Mouse (Mus musculus) neural tube, embryonic 13.5 days (tissue): Measurements from ENCODE around the gene Prlr. TPM values are rescaled to one million over a fixed set of nuclear protein-coding genes. Genes with fewer than 3 reads are reported as not detected.

Experiments
- ATAC-seq: fragments of 200-750 bp; cut with Nextera tagmentation; 2 replicates; pipeline ENCODE4 v1.8.0; 2017; ENCODE audit warnings: low read depth, mild to moderate bottlenecking, moderate TSS enrichment, moderate library complexity
- H3K27ac ChIP-seq: fragments of 300-500 bp; sonication (generic); replicated peaks from 2 replicates; pipeline ENCODE4 v1.5.1; 2015; ENCODE audit warnings: moderate library complexity, mild to moderate bottlenecking, inconsistent platforms
- H3K27me3 ChIP-seq: fragments of 300-500 bp; sonication (generic); 2 replicates; pipeline ENCODE4 v1.6.1; 2015; ENCODE audit warnings: mild to moderate bottlenecking, inconsistent platforms
- H3K36me3 ChIP-seq: fragments of 300-500 bp; sonication (generic); 2 replicates; pipeline ENCODE4 v1.6.1; 2015; ENCODE audit warnings: mild to moderate bottlenecking, inconsistent platforms
- H3K4me1 ChIP-seq: fragments of 300-500 bp; sonication (generic); replicated peaks from 2 replicates; pipeline ENCODE4 v1.6.1; 2015; ENCODE audit warnings: inconsistent platforms
- H3K4me2 ChIP-seq: fragments of 300-500 bp; sonication (generic); 2 replicates; pipeline ENCODE4 v1.6.1; 2015; ENCODE audit warnings: inconsistent platforms, mild to moderate bottlenecking, moderate library complexity
- H3K4me3 ChIP-seq: fragments of 300-500 bp; sonication (generic); 2 replicates; pipeline ENCODE4 v1.5.1; 2015; ENCODE audit warnings: mild to moderate bottlenecking, inconsistent platforms
- H3K9ac ChIP-seq: fragments of 300-500 bp; sonication (generic); 2 replicates; pipeline ENCODE4 v1.6.1; 2015; ENCODE audit warnings: moderate library complexity, mild to moderate bottlenecking, inconsistent platforms
- H3K9me3 ChIP-seq: fragments of 300-500 bp; sonication (generic); 2 replicates; pipeline ENCODE4 v1.6.1; 2016; ENCODE audit warnings: inconsistent platforms
- WGBS: fragments of 180-500 bp; shearing (Covaris S2); methylation state at CpG from one replicate; pipeline ENCODE4 v1.1.7; 2015; 5-methylcytosine and 5-hydroxymethylcytosine counted together
- polyA plus RNA-seq: library from polyadenylated mRNA; unstranded; fragments of >200 nt; fragmentation: Nextera tagmentation; extraction: Ambion mirVana; gene quantifications from 2 replicates; pipeline ENCODE4 v1.2.1, GENCODE M21; 2015

The Prlr gene
- polyA plus RNA-seq, 1 experiment from 2014 or later = 1.1 TPM

GRCm38 (mm10) chr15:10358039-10358948 lies 181.3 kb downstream of the Prlr start, which contains the start of gene Agxt2:
TSS of gene Agxt2 (plus strand) at chr15:10358532.
- no peak within 1 kb of the TSS for H3K9ac ChIP-seq
- H3K4me3 ChIP-seq = no peak within 1 kb of the TSS
- H3K9me3 ChIP-seq = no peaks in the 10 kb centered on the region
- no peak within 1 kb of the TSS for H3K27ac ChIP-seq
- WGBS = 81% methylated on average over 9 of the region's 9 CpGs
- no peak within 1 kb of the TSS for H3K4me2 ChIP-seq
- no peaks in the 10 kb centered on the region for H3K36me3 ChIP-seq
- no peaks in the 10 kb centered on the region for H3K27me3 ChIP-seq
- ATAC-seq = no peak
- no peaks in the 10 kb centered on the region for H3K4me1 ChIP-seq

GRCm38 (mm10) chr15:10366331-10366730 lies 189.3 kb downstream of the Prlr start:
- H3K4me1 ChIP-seq = no peaks in the 10 kb centered on the region
- no peaks in the 10 kb centered on the region for H3K36me3 ChIP-seq
- H3K9ac ChIP-seq = no peak overlapping the region
- ATAC-seq = no peak
- no peaks in the 10 kb centered on the region for H3K27me3 ChIP-seq
- H3K4me2 ChIP-seq = no peak overlapping the region
- 94% methylated on average over 2 of the region's 2 CpGs for WGBS
- no peaks in the 10 kb centered on the region for H3K9me3 ChIP-seq
- H3K4me3 ChIP-seq = no peak overlapping the region
- no peak overlapping the region for H3K27ac ChIP-seq

- no peak overlapping the region for H3K9ac ChIP-seq
- no peaks in the 10 kb centered on the region for H3K9me3 ChIP-seq
- H3K4me3 ChIP-seq = no peak overlapping the region
- H3K36me3 ChIP-seq = no peaks in the 10 kb centered on the region
- no peak overlapping the region for H3K4me2 ChIP-seq
- ATAC-seq = no peak
- H3K4me1 ChIP-seq = no peaks in the 10 kb centered on the region
- no peaks in the 10 kb centered on the region for H3K27me3 ChIP-seq
- H3K27ac ChIP-seq = no peak overlapping the region
- 84% methylated on average over 3 of the region's 3 CpGs for WGBS
Observed at GRCm38 (mm10) chr15:10375404-10375803, 198.4 kb downstream of the Prlr start.

- Histone ChIP-seq H3K4me2 (no peak overlapping the region), H3K27me3 (no peaks in the 10 kb centered on the region), H3K27ac (no peak overlapping the region), H3K4me3 (no peak overlapping the region), H3K4me1 (no peaks in the 10 kb centered on the region), H3K9me3 (no peaks in the 10 kb centered on the region), H3K9ac (no peak overlapping the region), H3K36me3 (no peaks in the 10 kb centered on the region)
- 84% methylated on average over 4 of the region's 4 CpGs for WGBS
- no peak for ATAC-seq
Observed at GRCm38 (mm10) chr15:10378338-10378959, 201.4 kb downstream of the Prlr start.

GRCm38 (mm10) chr15:10379757-10380458 lies 202.9 kb downstream of the Prlr start:
- H3K4me2 ChIP-seq = no peak overlapping the region
- no peak overlapping the region for H3K27ac ChIP-seq
- no peaks in the 10 kb centered on the region for H3K9me3 ChIP-seq
- H3K9ac ChIP-seq = no peak overlapping the region
- no peak overlapping the region for H3K4me3 ChIP-seq
- 88% methylated on average over 3 of the region's 3 CpGs for WGBS
- no peaks in the 10 kb centered on the region for H3K36me3 ChIP-seq
- no peak for ATAC-seq
- H3K4me1 ChIP-seq = no peaks in the 10 kb centered on the region
- no peaks in the 10 kb centered on the region for H3K27me3 ChIP-seq

- Histone ChIP-seq H3K4me2 (no peak overlapping the region), H3K36me3 (no peaks in the 10 kb centered on the region), H3K9me3 (no peaks in the 10 kb centered on the region), H3K9ac (no peak overlapping the region), H3K4me3 (no peak overlapping the region), H3K4me1 (no peaks in the 10 kb centered on the region), H3K27ac (no peak overlapping the region), H3K27me3 (no peaks in the 10 kb centered on the region)
- 72% methylated on average over 2 of the region's 2 CpGs for WGBS
- no peak for ATAC-seq
Observed at GRCm38 (mm10) chr15:10387263-10387662, 210.2 kb downstream of the Prlr start.

Other genes with a start within 250 kb of the Prlr start
- gene Gm21973, start 148.1 kb downstream of the Prlr start, polyA plus RNA-seq = not detected in 2 replicates
- not detected in 2 replicates for gene Agxt2, start 181.3 kb downstream of the Prlr start, polyA plus RNA-seq